Mouse (Mus musculus): ENCODE data around the gene Zswim5.
"Not testable (repeated sequence)": the region's sequence is repeated elsewhere in the genome, so short reads cannot be mapped to it uniquely, and the experiment has no call there.

The Zswim5 gene

GRCm38 (mm10) chr4:116876995-116877728, at the start of gene Zswim5:
Zswim5 (plus strand) TSS chr4:116877376.
- peak; percentile 39 for DNase-seq (ENCODE audit: low read depth, low spot score)

DNA sequence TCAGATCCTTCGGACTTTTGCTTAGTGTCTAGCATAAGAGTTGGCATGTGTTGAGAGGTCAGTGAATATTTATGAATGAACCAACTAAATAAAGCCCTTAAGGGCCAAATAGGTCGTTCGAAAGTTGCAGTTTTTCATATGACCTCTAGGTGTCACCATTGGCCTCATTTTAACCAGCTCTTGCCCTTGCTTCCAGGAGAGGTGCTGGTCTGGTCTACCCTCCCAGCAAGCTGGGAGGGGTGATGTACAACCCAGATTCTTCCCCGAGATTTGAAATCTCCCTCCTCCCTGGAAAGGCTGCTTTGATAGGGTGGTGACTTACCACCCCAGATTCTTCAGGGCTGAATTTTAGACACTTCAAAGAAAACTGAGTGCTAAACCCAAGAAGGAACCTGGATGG, 49.4 kb upstream of the Zswim5 start:
- DNase-seq (ENCODE audit: low read depth, low spot score), result no peak

GRCm38 (mm10) chr4:116829364-116830069, 47.7 kb upstream of the Zswim5 start:
- DNase-seq (ENCODE audit: low read depth, low spot score), result no peak

GRCm38 (mm10) chr4:116830070-116830368, 47.2 kb upstream of the Zswim5 start:
- no peak for DNase-seq (ENCODE audit: low read depth, low spot score)

DNA sequence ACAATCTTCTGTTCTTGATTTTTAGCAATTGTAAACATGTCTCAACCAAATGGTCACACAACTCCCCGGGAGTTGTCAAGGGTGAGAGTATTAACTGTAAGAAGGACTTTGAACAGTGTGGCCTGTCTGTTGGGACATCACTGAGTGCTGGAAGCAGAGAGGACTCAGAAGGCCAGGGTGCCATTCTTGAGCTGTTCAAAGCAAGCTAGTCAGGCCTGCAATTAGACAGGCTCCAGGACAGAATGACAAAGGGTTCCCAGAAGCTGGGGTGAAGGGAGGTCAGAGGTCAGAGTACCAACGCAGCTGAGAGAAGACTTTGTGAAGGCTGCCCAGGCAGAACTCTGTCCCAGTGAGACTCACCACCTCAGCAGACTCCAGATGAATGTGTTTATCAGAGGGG, 38.2 kb upstream of the Zswim5 start:
- no peak for DNase-seq (ENCODE audit: low read depth, low spot score)

GRCm38 (mm10) chr4:116840096-116840495, 37.1 kb upstream of the Zswim5 start:
- DNase-seq (ENCODE audit: low read depth, low spot score), result not testable (repeated sequence)

DNA sequence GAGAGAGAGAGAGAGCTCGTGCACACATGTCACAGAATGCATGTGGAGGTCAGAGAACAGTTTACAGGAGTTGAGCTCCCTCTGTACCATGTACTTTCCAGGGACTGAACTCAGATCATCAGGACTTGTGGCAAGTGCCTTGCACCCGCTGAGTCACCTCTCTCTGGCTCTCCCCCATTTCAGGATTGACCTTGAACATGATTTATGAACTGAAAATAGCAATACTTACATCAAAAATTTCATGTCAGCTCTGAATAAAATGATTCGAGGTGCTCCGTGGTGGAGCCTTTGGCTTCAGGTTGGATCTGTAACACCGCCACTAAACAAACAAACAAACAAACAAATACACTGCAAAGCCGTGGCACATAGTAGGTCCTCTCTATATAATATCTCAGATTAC, 36.3 kb upstream of the Zswim5 start:
- no peak for DNase-seq (ENCODE audit: low read depth, low spot score)

GRCm38 (mm10) chr4:116844324-116844723, 32.9 kb upstream of the Zswim5 start:
- DNase-seq (ENCODE audit: low read depth, low spot score), result no peak

DNA sequence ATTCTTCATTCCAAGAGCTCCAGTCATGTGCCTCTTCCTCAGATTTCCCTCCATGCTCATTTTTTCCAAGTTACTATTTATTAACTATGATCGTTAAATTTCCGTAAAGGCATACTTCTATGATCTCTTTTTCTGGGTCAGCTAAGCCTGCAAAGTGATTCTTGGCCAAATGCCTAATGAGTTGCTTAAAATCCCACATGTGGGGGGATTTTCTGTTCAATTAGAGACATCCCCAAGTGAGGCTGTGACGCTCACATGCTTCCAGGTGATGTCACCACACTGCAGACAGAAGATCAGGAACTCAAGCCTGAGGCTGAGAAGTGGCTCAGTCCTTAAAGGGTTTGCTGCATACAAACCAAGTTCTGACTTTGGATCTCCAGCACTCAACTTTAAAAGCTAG, 27.3 kb upstream of the Zswim5 start:
- no peak for DNase-seq (ENCODE audit: low read depth, low spot score)

GRCm38 (mm10) chr4:116854286-116854685, 22.9 kb upstream of the Zswim5 start:
- DNase-seq (ENCODE audit: low read depth, low spot score), result no peak

GRCm38 (mm10) chr4:116857203-116857602, 20.0 kb upstream of the Zswim5 start:
- DNase-seq (ENCODE audit: low read depth, low spot score), result no peak

DNA sequence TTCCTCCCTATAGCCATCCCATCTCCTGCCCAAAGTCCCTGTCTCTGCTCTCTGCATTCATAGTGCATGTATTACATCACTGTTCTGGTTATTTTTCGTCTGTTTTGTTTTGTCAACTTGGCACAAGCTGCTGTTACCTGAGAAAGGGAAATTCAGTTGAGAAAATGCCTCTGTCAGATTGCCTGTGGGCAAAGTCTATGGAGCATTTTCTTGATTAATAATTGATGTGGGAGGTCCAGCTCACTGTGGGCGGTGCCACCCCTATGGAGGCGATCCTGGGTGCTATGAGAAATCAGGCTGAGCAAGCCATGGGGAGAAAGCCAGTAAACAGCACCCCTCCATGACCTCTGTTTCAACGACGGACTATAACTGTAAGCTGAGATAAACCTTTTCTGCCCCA, 17.5 kb upstream of the Zswim5 start:
- no peak for DNase-seq (ENCODE audit: low read depth, low spot score)

- DNase-seq (ENCODE audit: low read depth, low spot score), result no peak
Observed at GRCm38 (mm10) chr4:116862023-116862422, 15.2 kb upstream of the Zswim5 start.

DNA sequence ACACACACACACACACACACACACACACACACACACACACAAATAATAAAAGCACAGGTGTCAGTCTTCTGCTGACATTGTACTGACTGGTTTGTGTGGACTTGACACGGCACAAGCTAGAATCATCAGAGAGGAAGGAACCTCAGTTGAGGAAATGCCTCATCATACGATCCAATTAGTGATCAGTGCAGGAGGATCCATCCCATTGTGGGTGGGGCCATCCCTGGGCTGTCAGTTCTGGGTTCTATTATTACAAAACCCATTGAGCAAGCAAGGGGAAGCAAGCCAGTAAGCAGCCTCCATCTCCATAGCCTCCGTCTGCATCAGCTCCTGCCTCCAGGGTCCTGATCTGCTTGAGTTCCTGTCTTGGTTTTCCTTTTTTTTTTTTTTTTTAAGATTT, 7.3 kb upstream of the Zswim5 start:
- DNase-seq (ENCODE audit: low read depth, low spot score), result no peak

- DNase-seq (ENCODE audit: low read depth, low spot score), result no peak
Observed at GRCm38 (mm10) chr4:116874595-116874994, 2.6 kb upstream of the Zswim5 start.

GRCm38 (mm10) chr4:116876630-116876994, 564 bp upstream of the Zswim5 start:
- DNase-seq (ENCODE audit: low read depth, low spot score), result no peak

DNA sequence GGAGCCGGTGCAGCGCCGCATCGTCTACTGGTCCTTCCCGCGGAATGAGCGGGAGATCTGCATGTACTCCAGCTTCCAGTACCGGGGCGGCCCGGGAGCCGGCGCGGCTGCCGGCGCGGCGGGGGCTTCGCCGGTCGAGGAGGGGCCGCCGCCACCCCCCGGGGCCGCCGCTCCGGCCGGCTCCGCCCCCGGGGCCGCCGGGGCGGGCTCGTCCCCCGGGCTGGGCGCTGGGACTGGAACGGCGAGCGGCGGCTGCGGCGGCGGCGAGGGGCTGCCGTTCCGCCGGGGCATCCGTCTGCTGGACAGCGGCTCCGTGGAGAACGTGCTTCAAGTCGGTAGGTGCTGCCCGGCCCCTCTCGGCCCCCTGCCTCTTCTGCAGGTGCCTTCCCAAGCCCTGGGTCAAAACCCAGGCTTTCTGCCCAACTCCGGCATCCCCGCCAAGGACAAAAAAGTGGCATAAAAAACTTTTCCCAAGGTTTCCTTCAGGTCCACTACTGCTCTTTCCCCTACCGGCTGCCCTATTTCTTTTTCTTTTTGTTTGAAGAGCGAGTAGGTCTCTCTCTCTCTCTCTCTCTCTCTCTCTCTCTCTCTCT, 649 bp downstream of the Zswim5 start:
- peak; percentile 16 for DNase-seq (ENCODE audit: low read depth, low spot score)

DNA sequence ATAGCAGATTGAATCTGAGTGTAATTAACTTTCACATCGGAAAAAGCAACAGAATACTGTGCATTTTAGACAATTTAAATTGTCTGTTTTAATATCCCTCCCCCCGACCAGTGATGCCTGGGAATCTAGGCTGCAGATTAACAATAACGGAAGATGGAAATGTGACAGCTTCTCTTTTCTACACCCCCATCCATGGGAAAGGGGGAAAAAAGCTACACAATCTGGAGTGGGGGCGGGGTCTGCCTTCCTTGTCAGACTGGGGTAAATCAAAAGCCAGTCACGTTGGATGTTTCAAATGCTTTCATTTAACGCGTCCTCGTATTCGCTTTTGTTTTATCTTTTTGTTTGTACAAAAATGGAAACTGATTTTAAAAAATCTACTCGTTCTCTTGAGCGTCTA, 1.3 kb downstream of the Zswim5 start:
- no peak for DNase-seq (ENCODE audit: low read depth, low spot score)

DNA sequence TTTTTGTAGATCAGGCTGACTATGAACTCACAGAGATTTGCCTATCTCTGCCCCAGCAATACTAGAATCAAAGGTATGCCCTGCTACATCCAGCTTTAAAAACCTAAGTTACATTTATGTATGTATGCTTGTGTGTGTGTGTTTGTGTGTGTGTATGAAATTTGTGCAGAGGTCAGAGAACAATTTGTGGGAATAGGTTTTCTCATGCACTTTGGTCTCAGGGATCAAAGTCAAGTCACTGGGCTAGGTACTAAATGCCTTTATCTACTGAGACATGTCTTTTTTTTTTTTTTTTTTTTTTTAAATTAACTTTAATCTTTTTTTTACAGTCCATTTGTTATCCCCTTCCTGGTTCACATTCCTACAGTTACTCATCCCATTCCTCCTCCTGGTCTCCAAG, 5.5 kb downstream of the Zswim5 start:
- DNase-seq (ENCODE audit: low read depth, low spot score), result no peak

GRCm38 (mm10) chr4:116894200-116895080, 17.3 kb downstream of the Zswim5 start:
- DNase-seq (ENCODE audit: low read depth, low spot score), result no peak

DNA sequence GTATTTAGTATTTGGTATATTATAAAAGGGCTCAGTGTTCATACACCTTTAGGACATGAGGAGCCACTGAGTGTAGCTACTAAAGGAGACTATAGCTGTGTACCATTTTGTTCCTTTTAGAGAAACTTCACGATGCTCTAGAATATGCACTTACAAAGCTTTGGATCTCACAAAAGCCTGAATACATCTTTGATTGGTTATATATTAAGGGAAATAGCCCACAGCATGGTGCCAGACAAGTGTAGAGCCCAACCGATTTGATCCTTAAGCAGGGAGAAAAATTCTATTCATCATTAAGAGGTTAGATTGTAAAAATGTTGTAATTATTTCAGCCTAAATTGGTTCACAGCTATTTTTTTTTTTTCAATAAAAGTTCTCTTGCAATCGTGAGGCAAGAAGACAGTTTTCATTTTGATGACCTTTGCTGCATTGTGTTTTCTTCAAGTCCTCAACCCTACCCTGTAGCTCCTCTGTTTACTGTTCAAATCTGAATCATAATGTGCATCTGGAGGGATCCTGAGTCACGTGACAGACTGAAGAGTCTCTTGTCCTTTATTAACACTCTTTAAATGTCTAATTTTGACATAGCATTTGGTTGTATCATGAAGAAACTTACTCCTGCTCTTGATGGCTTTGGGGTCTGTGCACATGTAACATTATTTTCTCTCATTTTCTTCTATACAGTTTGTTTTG, 33.5 kb downstream of the Zswim5 start:
- no peak for DNase-seq (ENCODE audit: low read depth, low spot score)

GRCm38 (mm10) chr4:116911202-116911601, 34.0 kb downstream of the Zswim5 start:
- DNase-seq (ENCODE audit: low read depth, low spot score), result no peak
